Mouse (Mus musculus): ENCODE data around the gene Fbln1.

Gene Fbln1

DNA sequence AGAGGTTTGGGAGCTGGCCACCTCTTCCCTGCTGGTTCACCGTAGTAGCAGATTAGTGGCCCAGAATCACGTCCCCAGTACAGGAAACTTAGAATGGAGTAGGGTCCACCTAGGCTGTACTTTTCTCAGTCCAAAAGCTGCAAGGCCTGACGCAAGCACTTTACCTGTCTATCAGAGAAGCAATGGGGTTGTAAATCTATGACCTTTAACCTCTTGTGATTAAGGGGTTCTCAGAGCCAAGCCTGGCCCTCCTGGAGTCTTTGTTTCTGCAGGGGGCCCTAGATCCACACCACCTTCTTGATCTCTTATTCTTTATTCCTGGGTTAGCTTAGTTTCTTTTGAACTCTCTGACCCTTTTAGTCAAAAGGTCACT, 940 bp downstream of the Fbln1 start:
- DNase-seq (ENCODE audit: low spot score): no peak

GRCm38 (mm10) chr15:85207081-85207480, 1.3 kb downstream of the Fbln1 start:
- DNase-seq (ENCODE audit: low spot score): no peak

DNA sequence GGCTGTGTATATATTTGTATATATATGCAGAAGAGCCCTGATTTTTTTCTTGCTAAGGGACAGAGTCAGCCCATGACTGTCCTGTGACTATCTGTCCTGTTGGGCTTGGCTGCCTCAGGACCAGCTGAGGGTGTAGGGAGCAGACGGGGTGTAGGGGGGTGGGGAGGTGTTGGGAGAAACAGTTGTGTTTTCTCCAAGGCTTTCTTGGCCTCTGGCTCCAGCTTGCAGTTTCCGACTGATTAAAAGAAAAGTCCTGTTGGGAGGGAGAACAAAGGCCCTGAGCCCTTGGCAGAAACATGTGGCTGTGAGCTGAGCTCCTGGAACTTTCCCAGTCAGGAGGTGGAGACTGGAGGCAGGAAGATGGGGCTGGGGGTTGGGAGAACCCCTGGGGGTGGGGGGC, 2.0 kb downstream of the Fbln1 start:
- DNase-seq (ENCODE audit: low spot score): no peak

GRCm38 (mm10) chr15:85208332-85208731, 2.6 kb downstream of the Fbln1 start:
- no peak for DNase-seq (ENCODE audit: low spot score)

DNA sequence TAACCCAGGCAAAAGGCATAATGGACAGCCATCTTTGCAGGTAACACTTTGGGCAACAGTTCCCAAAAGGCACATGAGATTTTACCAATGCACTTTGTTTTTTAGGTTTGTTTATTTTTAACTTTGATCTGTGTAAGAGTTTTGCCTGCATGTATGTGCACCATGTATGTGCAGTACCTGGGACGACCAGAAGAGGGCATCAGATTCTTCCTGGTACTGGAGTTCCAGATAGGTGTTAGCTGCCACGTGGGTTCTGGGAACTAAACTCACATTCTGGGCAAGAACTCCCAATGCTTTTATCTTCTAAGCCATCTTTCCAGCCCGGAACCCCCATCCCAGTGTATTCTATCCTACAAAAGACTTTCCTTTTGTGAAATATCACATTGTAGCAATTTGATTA, 3.6 kb downstream of the Fbln1 start:
- no peak for DNase-seq (ENCODE audit: low spot score)

GRCm38 (mm10) chr15:85210686-85211085, 4.9 kb downstream of the Fbln1 start:
- no peak for DNase-seq (ENCODE audit: low spot score)

- no peak for DNase-seq (ENCODE audit: low spot score)
Observed at GRCm38 (mm10) chr15:85211101-85211760, 5.5 kb downstream of the Fbln1 start.

DNA sequence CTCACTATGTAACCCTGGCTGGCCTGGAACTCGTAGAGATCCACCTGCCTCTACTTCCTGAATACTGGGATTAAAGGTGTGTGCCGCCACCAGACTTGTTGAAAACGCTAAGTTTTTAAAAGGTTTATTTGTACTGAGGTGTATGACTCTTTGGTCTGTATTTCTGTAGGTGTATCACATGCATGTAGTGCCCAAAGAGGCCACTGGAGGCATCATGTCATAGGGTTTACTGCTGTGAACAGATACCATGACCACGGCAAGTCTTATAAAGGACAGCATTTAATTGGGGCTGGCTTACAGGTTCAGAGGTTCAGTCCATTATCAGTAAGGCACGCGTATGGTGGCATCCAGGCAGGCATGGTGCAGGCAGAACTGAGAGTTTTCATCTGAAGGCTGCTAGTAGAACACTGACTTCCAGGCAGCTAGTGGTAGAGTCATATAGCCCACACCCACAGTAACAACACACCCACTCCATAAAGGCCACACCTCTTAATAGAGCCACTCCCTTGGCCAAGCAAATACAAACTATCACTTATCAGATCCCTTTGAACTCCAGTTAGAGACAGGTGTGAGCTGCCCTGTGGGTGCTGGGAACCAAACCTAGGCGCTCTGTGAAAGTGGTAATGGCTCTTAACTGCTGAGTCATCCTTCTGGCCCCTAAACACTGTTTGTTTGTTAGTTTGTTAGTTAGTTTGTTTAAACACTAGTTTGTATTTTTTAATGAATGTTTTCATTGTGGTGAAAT, 10.5 kb downstream of the Fbln1 start:
- no peak for DNase-seq (ENCODE audit: low spot score)

DNA sequence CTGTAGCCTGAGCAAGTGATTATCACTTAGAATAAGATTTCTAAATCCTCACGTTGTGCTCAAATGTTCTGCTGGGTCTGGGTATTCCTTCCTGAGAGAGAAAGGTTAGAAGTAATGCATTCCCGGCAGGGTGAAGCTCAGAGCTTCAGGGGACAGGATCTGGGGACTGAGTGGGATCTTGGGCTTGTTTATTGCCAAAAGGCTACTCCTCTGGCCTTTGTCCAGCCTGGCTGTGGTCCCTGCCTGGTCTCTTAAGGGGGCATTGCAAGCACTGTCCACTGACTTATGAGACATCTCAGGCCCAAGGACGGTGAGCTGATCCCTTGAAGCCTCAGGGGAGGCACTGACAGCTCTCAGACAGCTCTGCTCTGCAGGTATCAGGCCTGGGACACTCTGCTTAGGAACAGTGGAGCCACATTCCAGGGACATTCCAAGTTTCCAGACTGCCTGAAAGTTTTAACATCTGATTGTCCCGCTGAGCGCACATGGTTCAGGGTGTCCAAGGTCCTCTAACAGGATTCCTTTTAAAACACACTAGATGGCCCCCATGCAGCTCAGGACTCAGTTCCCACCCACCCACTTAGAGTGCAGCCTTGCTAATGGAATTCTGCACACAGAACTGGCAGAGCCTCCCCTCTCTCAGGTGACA, 13.0 kb downstream of the Fbln1 start:
- no peak for DNase-seq (ENCODE audit: low spot score)

- DNase-seq (ENCODE audit: low spot score): no peak
Observed at GRCm38 (mm10) chr15:85220371-85220770, 14.6 kb downstream of the Fbln1 start.

DNA sequence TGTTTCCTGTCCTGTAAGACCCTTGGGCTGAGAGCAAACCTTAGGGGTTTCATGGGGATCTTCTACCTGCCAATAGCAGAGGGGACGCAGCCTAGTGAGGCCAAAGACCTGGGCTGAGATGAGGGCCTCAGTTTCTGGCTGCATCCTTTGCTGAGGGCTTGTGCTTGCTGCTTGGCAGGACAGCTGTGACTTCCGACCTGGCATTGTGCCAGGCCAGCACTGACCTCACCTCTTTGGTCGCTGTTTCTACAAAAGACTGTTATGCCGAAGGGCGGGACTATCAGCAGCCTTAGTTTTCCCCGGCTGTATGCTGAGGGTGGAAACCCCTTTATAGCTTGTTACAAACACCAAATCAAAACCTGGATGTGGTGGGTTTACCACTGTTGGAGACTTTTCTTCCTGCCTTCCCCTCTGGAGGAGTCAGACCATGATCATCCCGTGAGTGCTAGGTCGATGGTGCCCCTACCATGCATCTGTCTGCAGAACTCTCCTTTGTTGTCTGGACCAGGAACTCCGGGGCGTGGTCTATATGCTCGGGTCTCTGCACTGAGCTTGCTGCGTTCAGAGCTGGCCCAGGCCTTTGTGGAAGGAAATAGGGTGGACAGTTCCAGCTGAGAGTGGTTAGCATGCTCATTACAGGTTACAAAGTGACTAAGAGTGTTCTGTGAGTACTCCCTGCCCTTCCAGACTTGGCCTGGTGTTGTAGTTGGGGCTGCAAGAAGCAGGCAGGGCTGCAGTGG, 15.5 kb downstream of the Fbln1 start:
- no peak for DNase-seq (ENCODE audit: low spot score)

DNA sequence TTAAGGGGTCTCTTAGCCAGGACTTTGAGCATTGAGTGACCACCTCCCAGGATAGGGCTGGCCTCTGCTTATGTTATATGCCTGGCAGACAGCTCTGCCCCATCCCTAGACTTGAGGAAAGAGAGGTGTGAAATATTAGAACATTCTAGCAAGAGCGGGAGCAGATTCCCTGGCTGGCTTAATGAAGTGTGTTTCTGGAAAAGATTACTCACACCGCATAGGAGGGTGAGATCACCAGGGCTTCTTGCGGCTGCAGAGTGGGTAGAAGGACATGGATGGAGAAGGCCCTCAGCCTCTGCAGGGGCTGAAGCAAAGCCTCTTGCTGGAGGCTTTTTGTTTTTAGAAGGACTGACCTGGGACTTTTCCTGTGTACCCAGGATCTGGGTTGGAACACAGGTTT, 19.9 kb downstream of the Fbln1 start:
- no peak for DNase-seq (ENCODE audit: low spot score)

DNA sequence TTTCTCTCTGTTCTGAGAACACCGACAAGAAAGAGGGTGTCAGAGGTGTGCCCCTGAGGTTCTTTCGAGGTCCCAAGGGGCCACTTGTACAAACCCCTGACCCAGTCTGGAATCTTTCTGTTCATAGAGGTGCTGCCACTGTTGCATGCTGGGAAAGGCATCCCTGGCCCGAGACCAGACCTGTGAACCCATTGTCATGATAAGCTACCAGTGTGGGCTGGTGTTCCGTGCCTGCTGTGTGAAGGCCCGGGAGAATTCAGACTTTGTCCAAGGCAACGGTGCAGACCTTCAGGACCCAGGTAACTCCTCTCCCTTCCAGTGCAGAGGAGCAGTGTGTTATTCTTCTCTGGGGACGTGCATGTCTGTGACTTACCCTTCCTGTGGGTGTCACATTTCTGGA, 21.1 kb downstream of the Fbln1 start:
- DNase-seq (ENCODE audit: low spot score): no peak

DNA sequence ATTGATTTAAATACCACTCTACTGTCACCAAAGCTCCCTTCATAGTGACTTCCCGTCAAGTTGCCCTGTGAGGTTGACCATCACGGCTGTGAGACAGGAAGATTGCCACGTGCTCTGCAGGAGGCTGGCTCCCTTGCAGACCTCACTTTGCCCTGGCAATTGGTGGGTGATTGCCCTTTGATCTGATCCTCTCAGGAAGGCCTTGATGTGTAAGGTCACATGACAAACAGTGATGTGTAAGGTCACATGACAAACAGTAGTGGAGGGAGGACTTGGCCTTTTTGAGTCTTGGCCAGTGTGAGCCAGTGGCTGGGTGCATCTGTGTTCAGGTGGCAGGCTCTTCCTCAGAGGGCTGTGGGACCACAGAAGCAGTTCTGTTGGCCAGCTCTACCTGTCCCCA, 22.8 kb downstream of the Fbln1 start:
- DNase-seq (ENCODE audit: low spot score): no peak

GRCm38 (mm10) chr15:85229960-85230535, 24.3 kb downstream of the Fbln1 start:
- no peak for DNase-seq (ENCODE audit: low spot score)

GRCm38 (mm10) chr15:85230613-85231012, 24.9 kb downstream of the Fbln1 start:
- no peak for DNase-seq (ENCODE audit: low spot score)

GRCm38 (mm10) chr15:85231443-85232255, 25.9 kb downstream of the Fbln1 start:
- peak; percentile 8 for DNase-seq (ENCODE audit: low spot score)

DNA sequence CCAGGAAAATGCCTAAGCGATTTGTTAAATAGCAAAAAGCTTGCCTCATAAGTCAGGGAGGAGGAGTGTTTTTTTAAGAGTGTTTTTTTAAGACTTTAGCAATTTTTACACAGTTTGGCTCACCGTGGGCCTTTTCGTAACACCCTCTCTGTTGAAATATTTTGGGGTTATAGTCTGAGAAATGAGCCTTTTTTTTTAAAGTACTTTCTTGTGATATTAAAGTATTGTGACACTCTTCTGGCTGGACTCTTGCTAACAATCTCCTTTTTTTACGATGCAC, 26.4 kb downstream of the Fbln1 start:
- no peak for DNase-seq (ENCODE audit: low spot score)

DNA sequence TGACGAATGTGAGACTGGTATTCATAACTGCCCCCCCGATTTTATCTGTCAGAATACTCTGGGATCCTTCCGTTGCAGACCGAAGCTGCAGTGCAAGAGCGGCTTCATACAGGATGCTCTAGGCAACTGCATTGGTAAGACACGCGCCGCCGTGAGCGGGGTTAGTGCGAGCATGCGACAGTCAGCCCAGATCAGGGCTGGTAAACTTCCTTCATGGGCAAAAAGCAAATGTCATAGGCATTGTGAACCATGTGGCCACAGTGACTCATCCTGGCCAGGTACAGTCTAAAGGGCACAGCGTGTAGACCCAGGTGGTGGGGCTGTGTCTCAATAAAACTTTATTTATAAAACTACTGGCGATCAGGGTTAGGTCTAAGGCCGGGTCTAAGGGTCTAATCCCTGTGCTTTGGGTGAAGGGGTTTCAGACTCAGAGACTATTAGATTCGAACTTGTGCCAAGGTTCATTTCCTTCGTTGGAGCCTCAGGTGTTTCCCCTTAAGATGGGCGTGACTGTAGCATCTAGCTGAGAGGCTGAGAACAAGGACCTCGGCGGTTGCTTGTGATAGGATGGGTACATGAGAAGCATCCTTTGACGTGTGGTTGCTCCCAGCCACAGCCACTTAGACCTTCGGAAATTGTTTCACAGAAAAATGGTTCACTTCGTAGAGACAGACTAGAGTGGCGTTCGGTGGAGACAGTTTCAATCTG, 26.9 kb downstream of the Fbln1 start:
- DNase-seq (ENCODE audit: low spot score): no peak

DNA sequence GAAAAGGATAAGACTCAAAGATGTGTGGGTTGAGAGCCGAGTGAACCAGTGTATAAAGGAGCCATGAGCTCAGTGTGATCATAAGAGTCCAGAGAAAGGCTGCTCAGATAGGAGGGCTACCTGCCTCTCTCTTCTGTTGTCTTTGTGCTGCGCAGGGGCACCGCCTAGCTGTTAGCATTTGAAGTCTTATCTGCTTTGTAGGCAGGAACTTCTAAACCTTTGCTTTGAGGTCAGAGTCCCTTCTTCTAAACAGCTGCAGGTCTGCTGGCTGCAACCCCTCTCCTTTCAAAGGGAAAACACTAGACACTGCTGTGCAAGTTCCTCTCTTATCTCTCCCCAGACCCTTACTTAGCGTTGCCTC, 27.5 kb downstream of the Fbln1 start:
- DNase-seq (ENCODE audit: low spot score): no peak

GRCm38 (mm10) chr15:85233690-85234089, 27.9 kb downstream of the Fbln1 start:
- no peak for DNase-seq (ENCODE audit: low spot score)
